Mouse (Mus musculus) forebrain, embryonic 11.5 days (tissue): ENCODE data around the gene Nudt8. TPM values are rescaled to one million over a fixed set of nuclear protein-coding genes. Genes with fewer than 3 reads are reported as not detected.

Source experiments
- ATAC-seq: fragments of 200-750 bp; cut with Nextera tagmentation; replicated peaks from 2 replicates; pipeline ENCODE4 v1.8.0; 2017; ENCODE audit warnings: moderate TSS enrichment; ENCODE audit not compliant: low FRiP score
- DNase-seq: peaks from one replicate; pipeline ENCODE4 v3.0.0-alpha.2; 2017; ENCODE audit warnings: low spot score
- H3K27ac ChIP-seq: fragments of 300-500 bp; sonication (generic); 2 replicates; pipeline ENCODE4 v1.5.1; 2014; ENCODE audit warnings: low read depth, low read length
- H3K27me3 ChIP-seq: fragments of 300-500 bp; sonication (generic); 2 replicates; pipeline ENCODE4 v1.6.1; 2014; ENCODE audit warnings: mild to moderate bottlenecking, low read length, mixed read lengths; ENCODE audit not compliant: control insufficient read depth, insufficient read depth
- H3K36me3 ChIP-seq: fragments of 300-500 bp; sonication (generic); 2 replicates; pipeline ENCODE4 v1.6.1; 2014; ENCODE audit warnings: mild to moderate bottlenecking, low read length, moderate library complexity, mixed read lengths; ENCODE audit not compliant: control insufficient read depth, insufficient read depth
- H3K4me1 ChIP-seq: fragments of 300-500 bp; sonication (generic); replicated peaks from 2 replicates; pipeline ENCODE4 v1.6.1; 2014; ENCODE audit warnings: low read length, mixed read lengths; ENCODE audit not compliant: control insufficient read depth, insufficient read depth
- H3K4me2 ChIP-seq: fragments of 300-500 bp; sonication (generic); 2 replicates; pipeline ENCODE4 v1.6.1; 2014; ENCODE audit warnings: low read depth, mild to moderate bottlenecking, low read length, moderate library complexity, mixed read lengths; ENCODE audit not compliant: severe bottlenecking
- H3K4me3 ChIP-seq: fragments of 300-500 bp; sonication (generic); 2 replicates; pipeline ENCODE4 v1.5.1; 2014; ENCODE audit warnings: low read depth, low read length
- H3K9ac ChIP-seq: fragments of 300-500 bp; sonication (generic); 2 replicates; pipeline ENCODE4 v1.6.1; 2014; ENCODE audit warnings: low read length
- H3K9me3 ChIP-seq: fragments of 300-500 bp; sonication (generic); 2 replicates; pipeline ENCODE4 v1.6.1; 2016; ENCODE audit warnings: low read length, mixed read lengths; ENCODE audit not compliant: control insufficient read depth
- WGBS: fragments of 180-500 bp; shearing (Covaris S2); extraction: QIAGEN DNeasy Blood & Tissue Kit; methylation state at CpG from one replicate; pipeline ENCODE4 v1.1.7; 2014; 5-methylcytosine and 5-hydroxymethylcytosine counted together
- polyA plus RNA-seq: library from polyadenylated mRNA; unstranded; fragments of >200 nt; fragmentation: Nextera tagmentation; extraction: Ambion mirVana; gene quantifications from 2 replicates; pipeline ENCODE4 v1.2.1, GENCODE M21; 2014

Gene Nudt8
- polyA plus RNA-seq, 1 experiment from 2014 or later: 21.9 TPM

DNA sequence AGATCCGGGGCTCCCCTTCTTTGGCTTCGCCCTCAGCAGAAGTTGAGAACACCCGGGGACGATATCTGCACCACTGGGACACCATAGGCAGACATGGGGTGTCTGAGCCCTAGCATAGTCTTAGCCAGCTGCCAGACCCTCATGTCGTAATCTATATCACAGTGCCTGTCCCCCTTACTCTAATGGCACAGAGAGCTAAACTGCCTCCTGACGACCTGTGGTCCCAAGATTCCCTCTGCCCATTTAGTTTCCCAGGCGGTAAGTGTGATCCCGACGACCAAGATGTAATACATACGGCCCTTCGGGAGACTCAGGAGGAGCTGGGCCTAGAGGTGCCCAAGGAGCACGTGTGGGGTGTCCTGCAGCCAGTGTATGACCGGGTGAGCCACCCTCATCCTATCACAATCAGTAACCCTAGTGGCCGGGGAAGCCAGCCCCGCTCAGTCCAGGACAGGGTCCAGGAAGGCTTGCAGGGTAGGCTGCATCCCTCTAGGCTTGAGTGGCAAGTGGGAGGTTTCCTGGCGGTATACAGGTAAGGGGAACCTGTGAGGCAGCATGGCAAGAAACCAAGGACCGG lies 657 bp downstream of the Nudt8 start:
- H3K4me2 ChIP-seq: peak overlapping the region; percentile 90
- peak overlapping the region; percentile 73 for H3K4me3 ChIP-seq
- no peaks in the 10 kb centered on the region for H3K27me3 ChIP-seq
- peak; percentile 23; the same call in 1 of the 2 replicates for ATAC-seq
- H3K4me1 ChIP-seq: peaks cover 2% of the 10 kb centered on the region; the same call in 1 of the 2 replicates
- WGBS: 17% methylated on average over 17 of the region's 17 CpGs
- H3K9ac ChIP-seq: peak overlapping the region; percentile 89
- peak overlapping the region; percentile 96 for H3K27ac ChIP-seq
- no peaks in the 10 kb centered on the region for H3K36me3 ChIP-seq
- DNase-seq: no peak
- no peaks in the 10 kb centered on the region for H3K9me3 ChIP-seq

DNA sequence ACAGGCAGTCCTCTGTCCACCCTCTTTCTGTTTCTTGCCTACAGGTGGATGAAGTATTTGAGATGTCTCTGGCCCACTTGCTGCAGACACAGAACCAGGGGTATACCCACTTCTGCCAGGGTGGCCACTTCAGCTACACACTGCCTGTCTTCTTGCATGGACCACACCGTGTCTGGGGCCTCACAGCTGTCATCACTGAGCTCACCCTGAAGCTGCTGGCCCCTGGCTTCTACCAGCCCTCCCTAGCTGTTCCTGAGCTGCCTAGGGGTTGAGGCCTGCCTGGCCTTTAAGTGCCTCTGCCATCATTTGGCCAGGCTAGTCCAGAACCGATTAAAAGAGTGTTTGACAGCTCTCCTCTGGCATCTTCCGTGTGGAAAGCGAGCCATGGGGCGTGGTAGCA lies 1.4 kb downstream of the Nudt8 start:
- Histone ChIP-seq H3K4me3 (no peak overlapping the region), H3K27ac (no peak overlapping the region), H3K27me3 (no peaks in the 10 kb centered on the region), H3K9me3 (no peaks in the 10 kb centered on the region), H3K36me3 (no peaks in the 10 kb centered on the region), H3K4me1 (peaks cover 2% of the 10 kb centered on the region; the same call in 1 of the 2 replicates), H3K9ac (no peak overlapping the region), H3K4me2 (no peak overlapping the region)
- no peak for ATAC-seq
- WGBS: 93% methylated on average over 5 of the region's 5 CpGs
- DNase-seq: no peak

DNA sequence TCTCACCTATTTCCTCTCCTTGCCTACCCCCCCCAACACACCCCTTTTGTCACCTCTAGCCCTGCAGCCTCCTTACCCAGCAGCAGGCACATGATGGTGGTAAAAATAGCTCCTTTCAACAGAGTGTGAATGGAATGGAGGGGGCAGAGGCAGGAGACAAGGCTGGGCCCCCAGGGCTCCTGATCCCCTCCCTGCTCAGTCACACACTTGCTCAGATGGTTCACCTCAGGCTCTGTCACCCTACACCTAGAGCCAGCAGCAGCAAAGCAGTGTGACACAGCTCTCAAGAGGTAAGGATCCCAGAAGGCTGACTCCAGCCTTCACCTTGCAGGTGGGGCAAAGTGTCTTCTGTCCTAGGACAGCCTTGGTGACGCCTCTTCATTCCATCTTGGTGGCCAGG lies 2.7 kb downstream of the Nudt8 start, which contains the start of gene Doc2g:
TSS of gene Doc2g (plus strand) at position 202 of the 400 bp plus-strand sequence.
- ATAC-seq: no peak
- WGBS: 80% methylated on average over 1 of the region's 1 CpGs

DNA sequence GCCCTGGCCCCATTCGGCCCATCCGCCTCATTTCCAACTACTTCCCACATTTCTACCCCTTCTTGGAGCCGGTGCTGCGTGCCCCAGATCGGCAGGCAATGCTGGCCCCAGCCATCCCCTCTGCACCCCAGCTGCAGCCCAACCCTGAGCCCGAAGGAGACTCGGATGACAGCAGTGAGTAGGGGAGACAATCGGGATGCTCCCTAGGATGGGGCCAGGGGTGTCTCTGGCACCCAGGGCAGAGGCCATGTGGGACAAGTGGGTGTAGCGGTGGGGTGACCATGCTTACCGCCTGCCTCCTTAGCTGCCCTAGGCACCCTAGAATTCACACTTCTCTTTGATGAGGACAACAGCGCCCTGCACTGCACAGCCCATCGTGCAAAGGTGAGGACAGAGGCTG lies 3.3 kb downstream of the Nudt8 start:
- H3K36me3 ChIP-seq: no peaks in the 10 kb centered on the region; the same call in 1 of the 2 replicates
- no peak for ATAC-seq

More for the DNA sequence above, 2.7 kb downstream of the Nudt8 start, which contains the start of gene Doc2g:
- H3K9me3 ChIP-seq: no peaks in the 10 kb centered on the region
- no peak within 1 kb of the TSS for H3K4me2 ChIP-seq
- no peak within 1 kb of the TSS for H3K27ac ChIP-seq
- no peaks in the 10 kb centered on the region; the same call in 1 of the 2 replicates for H3K36me3 ChIP-seq
- DNase-seq: no peak
- no peak within 1 kb of the TSS for H3K4me3 ChIP-seq
- peaks cover 2% of the 10 kb centered on the region; the same call in 1 of the 2 replicates for H3K4me1 ChIP-seq
- no peak within 1 kb of the TSS for H3K9ac ChIP-seq
- H3K27me3 ChIP-seq: no peaks in the 10 kb centered on the region

GRCm38 (mm10) chr19:4004331-4004730 lies 4.0 kb downstream of the Nudt8 start:
- DNase-seq (no peak), ATAC-seq (no peak)
- no peaks in the 10 kb centered on the region for H3K9me3 ChIP-seq
- H3K9ac ChIP-seq: no peak overlapping the region
- peaks cover 2% of the 10 kb centered on the region; the same call in 1 of the 2 replicates for H3K4me1 ChIP-seq
- 88% methylated on average over 15 of the region's 15 CpGs for WGBS
- no peaks in the 10 kb centered on the region for H3K27me3 ChIP-seq
- H3K4me3 ChIP-seq: no peak overlapping the region
- no peaks in the 10 kb centered on the region; the same call in 1 of the 2 replicates for H3K36me3 ChIP-seq
- no peak overlapping the region for H3K27ac ChIP-seq
- H3K4me2 ChIP-seq: no peak overlapping the region

More for the DNA sequence above, 3.3 kb downstream of the Nudt8 start:
- no peaks in the 10 kb centered on the region for H3K27me3 ChIP-seq
- DNase-seq: no peak
- 86% methylated on average over 12 of the region's 12 CpGs for WGBS
- H3K27ac ChIP-seq: no peak overlapping the region
- H3K4me3 ChIP-seq: no peak overlapping the region
- H3K9ac ChIP-seq: no peak overlapping the region
- no peaks in the 10 kb centered on the region for H3K9me3 ChIP-seq
- H3K4me2 ChIP-seq: no peak overlapping the region
- H3K4me1 ChIP-seq: peaks cover 2% of the 10 kb centered on the region; the same call in 1 of the 2 replicates

DNA sequence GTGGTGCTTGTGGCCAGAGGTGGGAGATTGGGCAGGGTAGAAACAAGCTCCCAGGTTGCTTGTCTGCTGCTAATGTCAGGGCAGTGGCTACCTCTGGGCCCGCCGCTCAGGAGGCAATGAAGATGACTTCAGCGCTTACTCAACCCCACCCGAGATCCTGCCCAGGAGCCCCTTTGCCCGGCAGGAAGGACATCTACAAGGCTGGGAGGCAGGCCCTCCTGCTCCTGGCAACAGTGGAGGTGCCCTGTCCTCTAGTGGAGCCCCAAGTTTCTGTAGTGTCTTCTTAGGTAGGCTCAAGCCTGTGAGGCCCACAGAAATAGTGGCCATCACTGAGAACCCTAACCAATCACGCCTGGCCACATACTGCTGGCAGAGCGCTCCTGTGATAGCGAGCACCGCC lies 4.7 kb downstream of the Nudt8 start:
- DNase-seq (no peak), ATAC-seq (no peak)
- 95% methylated on average over 9 of the region's 9 CpGs for WGBS
- Histone ChIP-seq H3K4me2 (no peak overlapping the region), H3K9me3 (no peaks in the 10 kb centered on the region), H3K36me3 (no peaks in the 10 kb centered on the region; the same call in 1 of the 2 replicates), H3K27me3 (no peaks in the 10 kb centered on the region), H3K27ac (no peak overlapping the region), H3K4me1 (no peaks in the 10 kb centered on the region; the same call in 1 of the 2 replicates), H3K9ac (no peak overlapping the region), H3K4me3 (no peak overlapping the region)

GRCm38 (mm10) chr19:4005971-4006370 lies 5.6 kb downstream of the Nudt8 start:
- H3K9ac ChIP-seq: no peak overlapping the region
- DNase-seq: no peak
- H3K4me2 ChIP-seq: no peak overlapping the region
- no peak overlapping the region for H3K4me3 ChIP-seq
- 95% methylated on average over 8 of the region's 8 CpGs for WGBS
- no peak for ATAC-seq
- H3K36me3 ChIP-seq: no peaks in the 10 kb centered on the region; the same call in 1 of the 2 replicates
- no peaks in the 10 kb centered on the region; the same call in 1 of the 2 replicates for H3K4me1 ChIP-seq
- no peaks in the 10 kb centered on the region for H3K9me3 ChIP-seq
- H3K27ac ChIP-seq: no peak overlapping the region
- H3K27me3 ChIP-seq: no peaks in the 10 kb centered on the region

GRCm38 (mm10) chr19:4011086-4011485 lies 10.7 kb downstream of the Nudt8 start:
- DNase-seq: no peak
- WGBS: 95% methylated on average over 5 of the region's 5 CpGs

More at GRCm38 (mm10) chr19:4011086-4011485, 10.7 kb downstream of the Nudt8 start:
- Histone ChIP-seq H3K9ac (no peak overlapping the region), H3K9me3 (no peaks in the 10 kb centered on the region), H3K36me3 (no peaks in the 10 kb centered on the region; the same call in 1 of the 2 replicates), H3K4me3 (no peak overlapping the region), H3K4me2 (no peak overlapping the region), H3K4me1 (peaks cover 5% of the 10 kb centered on the region; the same call in 1 of the 2 replicates), H3K27ac (no peak overlapping the region), H3K27me3 (no peaks in the 10 kb centered on the region)
- no peak for ATAC-seq
